Mouse (Mus musculus) ES-Bruce4 (cell line): ENCODE data around the gene Rps6kb2.

Source experiments
- CTCF ChIP-seq: IDR thresholded peaks from one replicate; pipeline ENCODE4 v1.8.1; 2011; ENCODE audit warnings: low read depth, low read length
- EP300 ChIP-seq: IDR thresholded peaks from 2 replicates; pipeline ENCODE4 v1.6.1; 2011; ENCODE audit warnings: low read depth, low read length; ENCODE audit not compliant: insufficient read depth
- POLR2A ChIP-seq: IDR thresholded peaks from one replicate; pipeline ENCODE4 v1.8.1; 2011; ENCODE audit warnings: low read length; ENCODE audit not compliant: insufficient read depth

- TF ChIP-seq POLR2A: no peak
- no peak for TF ChIP-seq CTCF
- TF ChIP-seq EP300: no peak
Observed at GRCm38 (mm10) chr19:4106654-4107053, 56.5 kb downstream of the Rps6kb2 start.
